Mouse (Mus musculus): ENCODE results near the gene Gm11985.

DNA sequence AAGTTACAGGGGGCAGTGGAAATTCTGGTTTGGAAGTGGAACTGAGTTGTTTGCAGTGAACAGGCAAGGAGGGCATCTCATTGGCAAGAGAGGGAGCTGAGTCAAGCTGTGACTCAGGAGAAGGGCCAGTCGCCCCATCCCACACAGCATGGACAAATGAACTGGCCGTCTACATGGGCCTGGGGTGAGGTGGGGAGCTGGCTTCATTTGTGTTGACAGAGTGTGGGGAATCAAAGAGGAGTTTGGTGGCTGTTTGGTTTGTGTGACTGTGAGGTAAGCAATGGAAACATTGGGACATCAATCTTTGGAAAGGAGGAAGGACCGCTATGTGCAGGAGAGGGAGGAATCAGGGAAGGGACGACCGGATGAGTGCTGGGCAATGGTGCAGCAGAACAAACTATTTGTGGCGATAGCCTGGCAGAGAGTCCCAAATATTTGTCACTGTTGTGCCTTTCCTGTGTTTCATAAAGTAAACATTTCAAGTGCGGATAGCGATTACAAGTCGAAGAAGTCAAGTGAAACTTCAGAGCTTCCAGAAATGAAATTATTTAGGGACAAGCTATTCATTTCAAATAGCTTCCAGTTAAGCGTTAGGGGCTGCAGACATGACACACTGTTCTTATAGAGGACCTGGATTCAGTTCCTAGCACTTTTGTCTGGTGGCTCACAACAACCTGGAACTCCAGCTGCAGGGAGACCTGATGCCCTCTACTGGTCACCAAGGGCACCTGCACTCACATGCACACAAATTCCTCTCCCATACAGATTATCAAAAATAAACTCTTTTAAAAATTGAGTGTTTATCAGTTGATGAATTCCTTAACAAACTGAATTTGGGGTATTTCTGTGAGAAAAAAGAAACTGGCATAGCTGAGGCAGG lies 6.3 kb upstream of the Gm11985 start:
- TF ChIP-seq POLR2A (IDR thresholded peaks at IDR 0.05; ENCODE audit: insufficient read depth, low read depth, low read length) (no peak), CTCF (IDR thresholded peaks at IDR 0.05) (peak; percentile 5; the same call in 1 of the 2 replicates)
